Mouse (Mus musculus): ENCODE measurements at regions not wholly inside any gene's neighbourhood (a gene's known extent, or its start where the extent isn't known, plus 50 kb on each side); places are given as distances from the start of the nearest gene placed in this dataset.

- DNase-seq: no peak
These were observed 1053.3 kb downstream of the 5730522E02Rik start for GRCm38 (mm10) chr11:25157135-25157860.

GRCm38 (mm10) chr11:25157861-25158245 lies 1052.7 kb downstream of the 5730522E02Rik start:
- no peak for DNase-seq

- DNase-seq: no peak
These were observed 1051.7 kb downstream of the 5730522E02Rik start for GRCm38 (mm10) chr11:25158884-25159283.

- no peak for DNase-seq
These were observed 1042.6 kb downstream of the 5730522E02Rik start for GRCm38 (mm10) chr11:25167939-25168338.

GRCm38 (mm10) chr11:25171048-25171447 lies 1039.5 kb downstream of the 5730522E02Rik start:
- no peak for DNase-seq

Measured in liver (tissue).